Mouse (Mus musculus) embryo, embryonic 11.5 days (tissue): Measurements from ENCODE around the gene Nedd8.

ENCODE experiments used
- DNase-seq: peaks from one replicate; pipeline ENCODE4 v3.0.0-alpha.2; 2012; ENCODE audit warnings: low read depth, low spot score

Nedd8 gene

DNA sequence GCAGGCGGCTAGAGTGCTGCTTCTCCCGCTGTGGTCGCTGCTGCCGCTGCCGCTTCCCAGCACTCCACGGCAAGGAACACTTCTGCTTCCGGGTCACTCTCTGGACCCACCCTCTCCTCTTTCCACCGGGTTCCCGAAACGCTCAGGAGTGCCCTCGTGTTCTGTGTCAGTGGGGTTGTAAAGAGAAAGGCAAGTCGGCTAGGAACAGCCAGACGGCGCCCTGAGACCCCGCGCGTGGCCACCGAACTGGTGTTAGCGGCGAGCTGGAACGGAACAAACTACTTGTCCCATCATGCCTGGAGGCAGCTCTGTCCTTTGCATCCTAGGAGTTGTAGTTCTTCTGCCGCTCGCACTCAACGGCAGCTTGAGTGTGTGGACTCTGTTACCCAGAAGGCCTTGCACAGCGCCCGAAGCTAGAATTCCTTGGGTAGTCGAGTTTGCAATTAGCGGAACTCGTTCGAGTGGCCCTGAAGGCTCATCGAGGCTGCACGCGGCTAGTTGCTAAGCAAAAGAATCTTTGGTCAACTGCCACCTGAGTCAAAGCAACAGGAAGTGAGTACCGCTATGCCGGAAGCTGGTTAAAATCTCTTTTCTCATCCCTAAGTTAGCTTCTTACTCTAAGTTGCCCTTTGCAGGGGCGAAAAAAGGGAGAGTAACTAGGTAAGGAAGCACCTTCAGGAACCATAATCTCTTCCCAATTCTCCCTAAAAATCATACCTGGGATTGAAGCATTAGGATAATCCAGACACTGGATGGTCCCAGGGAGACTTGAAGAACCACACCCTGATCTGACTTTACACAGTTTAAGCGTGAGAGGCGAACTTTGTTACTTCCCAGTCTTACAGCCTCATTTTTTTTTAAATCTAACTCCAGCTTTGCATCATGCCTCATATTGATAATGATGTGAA is at the start of gene Nedd8, which contains the start of gene Gmpr2:
Gene Nedd8, minus strand, starts transcription at position 292 of the 908 bp plus-strand sequence.
Gene Gmpr2, plus strand, starts transcription at position 109 of the 908 bp plus-strand sequence.
- peak; percentile 85 for DNase-seq

- no peak for DNase-seq
These were observed 49.2 kb upstream of the Nedd8 start for GRCm38 (mm10) chr14:55721076-55721475.

- DNase-seq, result no peak
These were observed 48.7 kb upstream of the Nedd8 start for GRCm38 (mm10) chr14:55720666-55721065.

DNA sequence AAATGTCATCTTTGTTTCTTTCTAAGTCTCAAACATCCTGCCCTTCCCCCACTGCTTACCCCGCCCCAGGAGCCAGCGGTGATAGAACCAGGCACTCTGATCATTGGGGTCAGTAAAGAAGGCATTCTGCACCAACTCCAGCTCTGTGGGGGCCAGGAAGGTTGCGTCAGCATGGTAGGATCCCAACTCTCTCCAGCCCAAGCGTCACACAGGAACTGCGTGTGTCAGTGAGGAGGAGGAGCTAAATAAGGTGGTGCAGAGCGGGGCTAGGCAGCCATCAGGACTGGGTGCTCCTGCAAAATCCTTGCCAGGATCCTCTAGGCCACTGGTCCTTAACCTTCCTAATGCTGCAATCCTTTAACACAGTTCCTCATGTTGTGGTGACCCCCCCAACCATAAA is 47.8 kb upstream of the Nedd8 start:
- DNase-seq, result no peak

- no peak for DNase-seq
These were observed 45.0 kb upstream of the Nedd8 start for GRCm38 (mm10) chr14:55716884-55717283.

- DNase-seq, result no peak
These were observed 44.3 kb upstream of the Nedd8 start for GRCm38 (mm10) chr14:55716271-55716670.

GRCm38 (mm10) chr14:55714893-55715292 is 43.0 kb upstream of the Nedd8 start:
- DNase-seq, result no peak

GRCm38 (mm10) chr14:55713729-55714122 is 41.8 kb upstream of the Nedd8 start, which contains the start of gene Tgm1:
Tgm1 (minus strand) TSS chr14:55713926.
- no peak for DNase-seq

- DNase-seq, result no peak
These were observed 41.2 kb upstream of the Nedd8 start for GRCm38 (mm10) chr14:55713007-55713728.

- DNase-seq, result no peak
These were observed 39.9 kb upstream of the Nedd8 start for GRCm38 (mm10) chr14:55711786-55712185.

GRCm38 (mm10) chr14:55709509-55709908 is 37.6 kb upstream of the Nedd8 start:
- no peak for DNase-seq

GRCm38 (mm10) chr14:55707397-55707796 is 35.5 kb upstream of the Nedd8 start:
- DNase-seq, result no peak

- DNase-seq, result no peak
These were observed 34.2 kb upstream of the Nedd8 start for GRCm38 (mm10) chr14:55706051-55706600.

GRCm38 (mm10) chr14:55702761-55703160 is 30.8 kb upstream of the Nedd8 start:
- DNase-seq, result no peak

DNA sequence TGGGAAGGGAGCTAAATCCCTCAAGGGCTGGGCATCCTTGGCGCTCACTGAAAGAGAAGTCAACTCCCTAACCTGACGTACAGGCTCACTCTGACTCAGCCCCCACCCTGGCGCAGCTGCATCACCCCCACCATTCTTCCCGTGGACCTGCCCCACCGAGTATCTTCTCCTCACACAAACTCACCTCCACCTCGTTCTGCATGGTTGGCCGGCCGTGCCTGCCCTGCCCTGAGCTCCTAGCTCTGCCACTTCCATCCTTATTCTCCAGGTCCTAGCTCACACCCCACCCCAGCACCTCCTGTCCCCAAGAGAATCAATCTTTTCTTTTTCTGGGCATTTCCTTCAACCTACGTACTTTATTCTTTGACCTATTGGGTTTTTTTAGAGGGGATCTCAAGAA is 29.2 kb upstream of the Nedd8 start:
- DNase-seq, result no peak

- DNase-seq, result no peak
These were observed 25.3 kb upstream of the Nedd8 start for GRCm38 (mm10) chr14:55697226-55697625.

DNA sequence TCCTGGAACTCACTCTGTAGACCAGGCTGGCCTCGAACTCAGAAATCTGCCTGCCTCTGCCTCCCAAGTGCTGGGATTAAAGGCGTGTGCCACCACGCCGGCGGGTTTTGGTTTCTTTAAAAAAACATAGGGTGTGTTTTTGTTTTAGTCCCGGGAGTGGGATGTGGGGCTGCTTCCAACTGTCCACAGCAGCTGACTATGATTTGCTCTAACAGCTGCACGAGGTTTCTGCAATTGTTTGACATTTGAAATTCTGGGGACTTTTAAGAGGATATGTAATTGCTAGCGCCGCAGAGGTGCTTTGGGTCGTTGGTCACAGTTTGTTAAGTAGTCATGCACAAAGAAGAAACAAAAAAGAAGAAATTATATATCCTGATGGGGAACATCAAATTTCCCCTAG is 17.5 kb upstream of the Nedd8 start:
- no peak for DNase-seq

DNA sequence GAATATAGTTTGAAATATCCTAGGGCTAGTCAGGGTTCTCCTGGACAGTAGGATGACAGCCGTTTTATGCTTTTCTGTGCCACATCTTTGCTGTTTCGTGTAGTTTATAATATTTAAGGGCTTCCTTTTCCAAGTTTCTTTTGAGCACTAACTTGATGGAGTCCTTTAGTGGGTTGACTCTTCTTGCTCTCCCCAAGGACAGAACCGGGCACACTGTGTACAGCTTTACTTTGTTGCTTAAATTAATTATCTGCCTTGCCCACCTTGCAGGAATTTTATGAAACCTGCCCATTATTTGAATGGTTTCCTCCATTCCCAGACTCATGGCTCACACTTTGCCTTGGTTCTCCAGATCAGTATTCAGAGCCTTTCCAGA is 10.2 kb upstream of the Nedd8 start:
- no peak for DNase-seq

DNA sequence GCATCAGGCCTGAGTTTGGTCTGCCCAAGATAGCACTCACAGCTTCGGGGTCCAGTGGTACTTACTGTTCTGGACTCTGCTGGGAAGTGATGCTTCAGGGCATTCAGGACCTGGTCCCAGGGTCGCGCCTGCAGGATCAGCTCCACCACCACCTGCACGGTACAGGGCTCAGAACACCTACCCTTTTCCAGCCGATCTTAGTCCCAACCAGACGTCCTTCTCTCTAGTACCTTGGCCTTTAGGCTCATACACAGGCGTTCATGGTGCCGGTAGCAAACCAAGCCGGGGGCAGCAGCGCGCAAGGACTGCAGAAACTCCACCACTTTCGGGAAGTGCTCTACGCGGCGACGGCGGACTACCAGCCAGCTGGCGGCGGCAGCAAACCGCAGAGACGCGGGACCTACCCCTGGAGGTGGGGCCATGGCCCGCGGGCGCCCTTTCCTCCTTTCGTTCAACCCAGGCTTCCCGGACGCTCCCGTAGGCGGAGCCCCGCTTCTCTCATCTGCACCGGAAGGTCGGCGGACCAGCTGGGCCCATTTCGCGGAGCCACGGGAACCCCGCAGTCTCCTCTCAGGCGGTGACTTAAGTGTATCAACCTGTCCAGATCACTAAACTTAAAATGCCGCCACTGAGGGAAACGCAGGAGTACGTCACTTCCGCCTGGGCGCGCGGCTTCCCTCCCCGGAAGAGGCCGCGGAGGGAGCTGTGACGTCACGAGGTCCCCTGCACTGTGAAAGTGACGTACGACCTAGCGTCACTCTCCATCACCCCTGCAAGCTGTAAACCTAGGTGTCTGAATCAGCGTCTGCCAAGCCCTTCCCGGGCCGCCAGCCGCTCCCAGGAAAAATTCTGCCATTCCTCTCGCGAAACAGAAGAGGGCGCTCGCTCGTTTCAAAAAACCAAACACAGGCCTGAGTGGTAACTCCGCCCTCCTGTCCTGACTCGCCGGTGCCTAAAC is 9.5 kb upstream of the Nedd8 start, which contains the start of gene Tinf2:
Gene Tinf2, minus strand, starts transcription at position 661 of the 958 bp plus-strand sequence.
- DNase-seq, result peak; percentile 96

GRCm38 (mm10) chr14:55677615-55678014 is 5.7 kb upstream of the Nedd8 start:
- DNase-seq, result no peak

DNA sequence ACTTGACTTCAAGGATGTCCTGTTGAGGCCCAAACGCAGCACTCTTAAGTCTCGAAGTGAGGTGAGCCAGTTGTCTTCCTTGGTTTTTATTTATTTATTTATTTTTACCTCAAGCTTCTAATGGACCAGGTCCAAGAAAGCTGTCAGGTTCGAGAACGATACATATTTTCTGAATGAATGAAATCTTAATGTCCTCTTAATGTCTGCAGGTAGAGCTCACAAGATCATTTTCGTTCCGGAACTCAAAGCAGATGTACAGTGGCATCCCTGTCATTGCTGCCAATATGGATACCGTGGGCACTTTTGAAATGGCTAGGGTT is 777 bp upstream of the Nedd8 start:
- no peak for DNase-seq
